Mouse (Mus musculus) ovary, adult 18-20 months (tissue): ENCODE measurements at regions not wholly inside any gene's neighbourhood (a gene's known extent, or its start where the extent isn't known, plus 50 kb on each side); places are given as distances from the start of the nearest gene placed in this dataset.

ENCODE experiments used
- DNase-seq: peaks from one replicate; pipeline ENCODE4 v3.0.0; 2022; ENCODE audit warnings: low spot score, mixed read lengths

GRCm38 (mm10) chr8:26287665-26288064, 168.3 kb downstream of the Gm45692 start:
- DNase-seq = no peak

GRCm38 (mm10) chr8:26288163-26288562, 168.8 kb downstream of the Gm45692 start:
- no peak for DNase-seq

GRCm38 (mm10) chr8:26298066-26298804, 178.9 kb downstream of the Gm45692 start:
- no peak for DNase-seq

GRCm38 (mm10) chr8:26300246-26300645, 180.9 kb downstream of the Gm45692 start:
- DNase-seq = no peak

GRCm38 (mm10) chr8:26301961-26302360, 182.6 kb downstream of the Gm45692 start:
- no peak for DNase-seq

- no peak for DNase-seq
These were observed 185.2 kb downstream of the Gm45692 start for GRCm38 (mm10) chr8:26304566-26304965.

- DNase-seq = no peak
These were observed 185.9 kb downstream of the Gm45692 start for GRCm38 (mm10) chr8:26305061-26305879.

GRCm38 (mm10) chr8:26308121-26308641, 188.8 kb downstream of the Gm45692 start:
- DNase-seq = no peak

- DNase-seq = no peak
These were observed 190.4 kb downstream of the Gm45692 start for GRCm38 (mm10) chr8:26309764-26310163.

GRCm38 (mm10) chr8:26323606-26324350, 204.4 kb downstream of the Gm45692 start:
- no peak for DNase-seq

- no peak for DNase-seq
These were observed 205.3 kb downstream of the Gm45692 start for GRCm38 (mm10) chr8:26324606-26325005.

- no peak for DNase-seq
These were observed 210.5 kb downstream of the Gm45692 start for GRCm38 (mm10) chr8:26329813-26330212.

- DNase-seq = no peak
These were observed 217.7 kb downstream of the Gm45692 start for GRCm38 (mm10) chr8:26336906-26337650.

GRCm38 (mm10) chr8:26345078-26345477, 225.7 kb downstream of the Gm45692 start:
- no peak for DNase-seq

GRCm38 (mm10) chr8:26349231-26349630, 229.9 kb downstream of the Gm45692 start:
- no peak for DNase-seq

GRCm38 (mm10) chr8:26349854-26350253, 230.5 kb downstream of the Gm45692 start:
- no peak for DNase-seq

- no peak for DNase-seq
These were observed 231.3 kb downstream of the Gm45692 start for GRCm38 (mm10) chr8:26350616-26351015.

- peak; percentile 23 for DNase-seq
These were observed 232.6 kb downstream of the Gm45692 start for GRCm38 (mm10) chr8:26351643-26352540.

- DNase-seq = peak; percentile 49
These were observed 233.2 kb downstream of the Gm45692 start for GRCm38 (mm10) chr8:26352541-26353010.

- DNase-seq = no peak
These were observed 234.1 kb downstream of the Gm45692 start for GRCm38 (mm10) chr8:26353476-26353875.
